ENCODE assay signal across 9 mouse cellular contexts in genomic region chr11:55471467-55471866, GRCm38 (mm10). TPM values are rescaled to one million over a fixed set of nuclear protein-coding genes. Genes with fewer than 3 reads are reported as not detected.
DNase-seq lines count a peak whose midpoint lies in the region; ATAC-seq and TF ChIP-seq lines count a peak whose summit lies in the region.
"Had no signal": no experiment of that assay in that cellular context is flagged by ENCODE, and none has a peak within 500 bp of the region (broad histone marks: within the 10 kb centered on the region; RNA-seq: fewer than 3 reads in every experiment).

No protein-coding gene starts in this region.

- H3K4me2 ChIP-seq in heart, embryonic 13.5 days = peak overlapping the region; percentile 91
- H3K4me2 ChIP-seq in hindbrain, embryonic 11.5 days (replicated peaks; ENCODE audit: low read depth, low read length) = peak overlapping the region; percentile 79
- peak overlapping the region; percentile 94 for H3K4me2 ChIP-seq in liver, postnatal 0 days (ENCODE audit: low read depth, low read length)

- no peaks in the 10 kb centered on the region for H3K9me3 ChIP-seq in heart, embryonic 13.5 days
- H3K9me3 ChIP-seq in G1E (replicated peaks) = no peaks in the 10 kb centered on the region
- H3K9me3 ChIP-seq in hindbrain, embryonic 11.5 days (ENCODE audit: control insufficient read depth, low read length) = no peaks in the 10 kb centered on the region
- no peaks in the 10 kb centered on the region for H3K9me3 ChIP-seq in liver, postnatal 0 days (ENCODE audit: low read length)

- TF ChIP-seq EP300 in liver, postnatal 0 days (IDR thresholded peaks at IDR 0.05; ENCODE audit: low read depth) = no peak

- peaks cover 48% of the 10 kb centered on the region for H3K4me1 ChIP-seq in heart, embryonic 13.5 days
- peaks cover 50% of the 10 kb centered on the region for H3K4me1 ChIP-seq in G1E (ENCODE audit: insufficient read depth, low read depth, low read length)
- no peaks in the 10 kb centered on the region for H3K4me1 ChIP-seq in hindbrain, embryonic 11.5 days (replicated peaks; ENCODE audit: control insufficient read depth, insufficient read depth, low read length)
- peaks cover 30% of the 10 kb centered on the region for H3K4me1 ChIP-seq in liver, postnatal 0 days (ENCODE audit: insufficient read depth)
- H3K4me1 ChIP-seq in thymus, adult 2 months (replicated peaks; ENCODE audit: control insufficient read depth, insufficient read depth, low read length) = peaks cover 11% of the 10 kb centered on the region

- WGBS in heart, embryonic 13.5 days = 86% methylated on average over 7 of the region's 7 CpGs
- 94% methylated on average over 7 of the region's 7 CpGs for WGBS in hindbrain, embryonic 11.5 days
- 64% methylated on average over 7 of the region's 7 CpGs for WGBS in liver, postnatal 0 days (ENCODE audit: insufficient replicate concordance)
- WGBS in thymus, adult 2 months = 72% methylated on average over 7 of the region's 7 CpGs

- TF ChIP-seq POLR2A in thymus, adult 2 months (IDR thresholded peaks at IDR 0.05; ENCODE audit: control insufficient read depth, extremely low read depth, insufficient read depth, low read length, poor library complexity) = no peak

- ATAC-seq in heart, embryonic 13.5 days (ENCODE audit: extremely low read depth, insufficient number of reproducible peaks, low FRiP score, low TSS enrichment) = no peak
- no peak for ATAC-seq in G1E (ENCODE audit: extremely low read depth, insufficient number of reproducible peaks, low FRiP score, poor library complexity, severe bottlenecking)
- ATAC-seq in hindbrain, embryonic 11.5 days (ENCODE audit: low FRiP score) = no peak
- no peak for ATAC-seq in liver, postnatal 0 days
- ATAC-seq in CD4-positive, CD25-positive, alpha-beta regulatory T cell, adult 4 months = no peak

- no peaks in the 10 kb centered on the region for H3K27me3 ChIP-seq in heart, embryonic 13.5 days (replicated peaks)
- H3K27me3 ChIP-seq in G1E (ENCODE audit: insufficient read depth, low read length) = no peaks in the 10 kb centered on the region
- no peaks in the 10 kb centered on the region for H3K27me3 ChIP-seq in hindbrain, embryonic 11.5 days (ENCODE audit: control insufficient read depth, insufficient read depth, low read length)
- no peaks in the 10 kb centered on the region for H3K27me3 ChIP-seq in liver, postnatal 0 days (ENCODE audit: insufficient read depth, low read length)
- H3K27me3 ChIP-seq in thymus, adult 2 months (ENCODE audit: control insufficient read depth, insufficient read depth, low read length) = no peaks in the 10 kb centered on the region

- no peak for DNase-seq in heart, postnatal 10 days
- no peak for DNase-seq in G1E (ENCODE audit: low spot score)
- no peak for DNase-seq in hindbrain, embryonic 11.5 days (ENCODE audit: low spot score)
- no peak for DNase-seq in liver, postnatal 0 days
- no peak for DNase-seq in thymus, adult 2 months
- DNase-seq in frontal cortex, postnatal 36 days (ENCODE audit: low spot score in 2 of 2) = no peak
- DNase-seq: thymus, postnatal 4 days had no signal

- H3K27ac ChIP-seq in heart, embryonic 13.5 days (replicated peaks) = no peak overlapping the region
- no peak overlapping the region for H3K27ac ChIP-seq in hindbrain, embryonic 11.5 days (ENCODE audit: low read depth, low read length)
- no peak overlapping the region for H3K27ac ChIP-seq in liver, postnatal 0 days (ENCODE audit: low read depth)
- H3K27ac ChIP-seq in thymus, adult 2 months (ENCODE audit: control insufficient read depth, insufficient read depth, low read length) = no peak overlapping the region

- TF ChIP-seq CTCF in G1E (IDR thresholded peaks at IDR 0.05; ENCODE audit: low read depth, low read length) = no peak
- no peak for TF ChIP-seq CTCF in liver, postnatal 0 days (IDR thresholded peaks at IDR 0.05; ENCODE audit: low read depth)
- no peak for TF ChIP-seq CTCF in thymus, adult 2 months (IDR thresholded peaks at IDR 0.05; ENCODE audit: borderline replicate concordance, control insufficient read depth, extremely low read depth, insufficient read depth, low read length, poor library complexity)

- peak overlapping the region; percentile 97 for H3K9ac ChIP-seq in heart, embryonic 13.5 days
- H3K9ac ChIP-seq in hindbrain, embryonic 11.5 days (ENCODE audit: low read depth, low read length) = no peak overlapping the region
- H3K9ac ChIP-seq in liver, postnatal 0 days (replicated peaks) = peak overlapping the region; percentile 81

- peak overlapping the region; percentile 84 for H3K4me3 ChIP-seq in heart, embryonic 13.5 days
- H3K4me3 ChIP-seq in G1E (ENCODE audit: low read depth, low read length) = peak overlapping the region; percentile 94
- H3K4me3 ChIP-seq in hindbrain, embryonic 11.5 days (ENCODE audit: low read depth, low read length) = no peak overlapping the region
- H3K4me3 ChIP-seq in liver, postnatal 0 days (ENCODE audit: low read depth, low read length) = peak overlapping the region; percentile 81; the same call in 1 of the 2 replicates
- H3K4me3 ChIP-seq in thymus, adult 2 months (ENCODE audit: control insufficient read depth, insufficient read depth, low read length) = no peak overlapping the region

- peaks cover 43% of the 10 kb centered on the region for H3K36me3 ChIP-seq in heart, embryonic 13.5 days
- H3K36me3 ChIP-seq in G1E (replicated peaks) = peaks cover 40% of the 10 kb centered on the region
- no peaks in the 10 kb centered on the region for H3K36me3 ChIP-seq in hindbrain, embryonic 11.5 days (ENCODE audit: control insufficient read depth, insufficient read depth, low read length)
- peaks cover 2% of the 10 kb centered on the region; the same call in 1 of the 2 replicates for H3K36me3 ChIP-seq in liver, postnatal 0 days (replicated peaks; ENCODE audit: insufficient read depth, low read length)
- no peaks in the 10 kb centered on the region for H3K36me3 ChIP-seq in thymus, adult 2 months (ENCODE audit: control insufficient read depth, insufficient read depth, low read length)

- intact Hi-C loops in heart, postnatal 10 days (cut with DNase I) = no loop called here

RNA-seq across cellular contexts. Expression of gene G3bp1, which starts 2.0 kb away (rescaled TPM):
- polyA plus RNA-seq in heart, embryonic 13.5 days (2015; fragmentation: Nextera tagmentation; extraction: Ambion mirVana) = 111 and 113 TPM in 2 replicates
- 10 to 100 TPM; 48.2 to 54.4 TPM for total RNA-seq in heart, postnatal 10 days (2021)
- total RNA-seq in G1E (2014; fragmentation: Nextera tagmentation) = 97.4 and 104 TPM in 2 replicates
- total RNA-seq in G1E (2017) = 122 and 128 TPM in 2 replicates
- polyA plus RNA-seq in G1E (2012) = 365 and 461 TPM in 2 replicates
- 199 and 220 TPM in 2 replicates for polyA plus RNA-seq in hindbrain, embryonic 11.5 days (2014; fragmentation: Nextera tagmentation; extraction: Ambion mirVana)
- 34.2 and 36.8 TPM in 2 replicates for polyA plus RNA-seq in liver, postnatal 0 days (2015; fragmentation: Nextera tagmentation; extraction: Ambion mirVana)
- 42.3 and 52.3 TPM in 2 replicates for polyA plus RNA-seq in thymus, adult 2 months (2012; rRNA removed)
- polyA plus RNA-seq in CD4-positive, CD25-positive, alpha-beta regulatory T cell, adult 4 months (2017; shearing (Covaris generic)) = 10 to 100 TPM; 61.1 to 74.7 TPM

RNA-seq across cellular contexts. Expression of gene Atox1, which starts 10.4 kb away (rescaled TPM):
- 283 and 302 TPM in 2 replicates for polyA plus RNA-seq in heart, embryonic 13.5 days (2015; fragmentation: Nextera tagmentation; extraction: Ambion mirVana)
- 100 to 1,000 TPM; 168 to 169 TPM for total RNA-seq in heart, postnatal 10 days (2021)
- total RNA-seq in G1E (2014; fragmentation: Nextera tagmentation) = 37.0 and 37.7 TPM in 2 replicates
- total RNA-seq in G1E (2017) = 103 and 125 TPM in 2 replicates
- 39.7 and 92.8 TPM in 2 replicates for polyA plus RNA-seq in G1E (2012)
- 248 and 262 TPM in 2 replicates for polyA plus RNA-seq in hindbrain, embryonic 11.5 days (2014; fragmentation: Nextera tagmentation; extraction: Ambion mirVana)
- polyA plus RNA-seq in liver, postnatal 0 days (2015; fragmentation: Nextera tagmentation; extraction: Ambion mirVana) = 261 and 271 TPM in 2 replicates
- polyA plus RNA-seq in thymus, adult 2 months (2012; rRNA removed) = 383 and 432 TPM in 2 replicates
- 100 to 1,000 TPM; 157 to 199 TPM for polyA plus RNA-seq in CD4-positive, CD25-positive, alpha-beta regulatory T cell, adult 4 months (2017; shearing (Covaris generic))

RNA-seq across cellular contexts. Expression of gene Sparc, which starts 48.5 kb away (rescaled TPM):
- polyA plus RNA-seq in heart, embryonic 13.5 days (2015; fragmentation: Nextera tagmentation; extraction: Ambion mirVana) = 1,654 and 1,741 TPM in 2 replicates
- 1,000 to 10,000 TPM; 1,750 to 1,767 TPM for total RNA-seq in heart, postnatal 10 days (2021)
- not detected in 2 replicates for total RNA-seq in G1E (2014; fragmentation: Nextera tagmentation)
- 0.12 and 0.82 TPM in 2 replicates for total RNA-seq in G1E (2017)
- not detected in 2 replicates for polyA plus RNA-seq in G1E (2012)
- polyA plus RNA-seq in hindbrain, embryonic 11.5 days (2014; fragmentation: Nextera tagmentation; extraction: Ambion mirVana) = 528 and 573 TPM in 2 replicates
- 258 and 272 TPM in 2 replicates for polyA plus RNA-seq in liver, postnatal 0 days (2015; fragmentation: Nextera tagmentation; extraction: Ambion mirVana)
- polyA plus RNA-seq in thymus, adult 2 months (2012; rRNA removed) = 177 and 230 TPM in 2 replicates
- under 1 TPM in 1 of 2 experiments, not detected in 1; 0.28 TPM for polyA plus RNA-seq in CD4-positive, CD25-positive, alpha-beta regulatory T cell, adult 4 months (2017; shearing (Covaris generic))

Comparison
In these comparisons a context has a peak if more than half of its experiments do, and no peak if none do; other contexts are left out.
1. H3K4me3 ChIP-seq: peak in heart, embryonic 13.5 days (single experiment), G1E (single experiment) and liver, postnatal 0 days (single experiment); none in hindbrain, embryonic 11.5 days (single experiment) and thymus, adult 2 months (single experiment).
2. RNA of gene Sparc, which starts 48.5 kb away (polyA plus RNA-seq): 1,654 to 1,741 TPM in heart, embryonic 13.5 days, 528 to 573 TPM in hindbrain, embryonic 11.5 days, 258 to 272 TPM in liver, postnatal 0 days and 177 to 230 TPM in thymus, adult 2 months; 0.28 TPM in CD4-positive, CD25-positive, alpha-beta regulatory T cell, adult 4 months and not detected in G1E; every median in the first group is over 100 times any median in the second.
3. Peak in every context shown above with its lines, with median percentiles within 50 percentile points of each other: H3K4me2 ChIP-seq.